Mouse (Mus musculus) layer of hippocampus, postnatal 10 days (tissue): Measurements from ENCODE around the gene Shroom3. TPM values are rescaled to one million over a fixed set of nuclear protein-coding genes. Genes with fewer than 3 reads are reported as not detected.
A peak's percentile ranks its signal among the peaks of the same experiment; 100 is the strongest.
"Not testable (repeated sequence)": the region's sequence is repeated elsewhere in the genome, so short reads cannot be mapped to it uniquely, and the experiment has no call there.

Experiments
- DNase-seq, 2 experiments: peaks; one replicate each; pipeline ENCODE4 v3.0.0; 2021; ENCODE audit warnings: low spot score in 2 of 2
- total RNA-seq, 2 experiments: library from RNA; stranded (reverse); gene quantifications; 2 replicates each; pipeline ENCODE4 v1.2.3; 2021

Shroom3 gene
- total RNA-seq, 2 experiments from 2014 or later: 2.5 to 3.8 TPM

- not testable (repeated sequence) for DNase-seq
Measured at GRCm38 (mm10) chr5:92922981-92923380, 239.7 kb downstream of the Shroom3 start.

- no peak for DNase-seq
Measured at GRCm38 (mm10) chr5:92924851-92925477, 241.7 kb downstream of the Shroom3 start.

GRCm38 (mm10) chr5:92927667-92928066 lies 244.4 kb downstream of the Shroom3 start:
- no peak for DNase-seq

GRCm38 (mm10) chr5:92930557-92930956 lies 247.3 kb downstream of the Shroom3 start:
- DNase-seq: no peak

- no peak for DNase-seq
Measured at GRCm38 (mm10) chr5:92931298-92931697, 248.1 kb downstream of the Shroom3 start.

- no peak for DNase-seq
Measured at GRCm38 (mm10) chr5:92933010-92933409, 249.8 kb downstream of the Shroom3 start.

GRCm38 (mm10) chr5:92933599-92934217 lies 250.5 kb downstream of the Shroom3 start:
- no peak for DNase-seq

- no peak for DNase-seq
Measured at GRCm38 (mm10) chr5:92934269-92934939, 251.2 kb downstream of the Shroom3 start.

GRCm38 (mm10) chr5:92935883-92936282 lies 252.6 kb downstream of the Shroom3 start:
- no peak for DNase-seq

GRCm38 (mm10) chr5:92937701-92938100 lies 254.5 kb downstream of the Shroom3 start:
- DNase-seq: no peak

- no peak for DNase-seq
Measured at GRCm38 (mm10) chr5:92939246-92939995, 256.2 kb downstream of the Shroom3 start.

- no peak for DNase-seq
Measured at GRCm38 (mm10) chr5:92942166-92942565, 258.9 kb downstream of the Shroom3 start.

- DNase-seq: no peak
Measured at GRCm38 (mm10) chr5:92942577-92942976, 259.3 kb downstream of the Shroom3 start.

GRCm38 (mm10) chr5:92944867-92945266 lies 261.6 kb downstream of the Shroom3 start:
- no peak for DNase-seq

- DNase-seq: no peak
Measured at GRCm38 (mm10) chr5:92948972-92949745, 265.9 kb downstream of the Shroom3 start.

- no peak for DNase-seq
Measured at GRCm38 (mm10) chr5:92950583-92950982, 267.3 kb downstream of the Shroom3 start.

- DNase-seq: no peak
Measured at GRCm38 (mm10) chr5:92951079-92951478, 267.8 kb downstream of the Shroom3 start.

- no peak for DNase-seq
Measured at GRCm38 (mm10) chr5:92953865-92954264, 270.6 kb downstream of the Shroom3 start.

- DNase-seq: peak; percentile 83 to 89
Measured at GRCm38 (mm10) chr5:92954323-92954722, 271.1 kb downstream of the Shroom3 start.

- peak in 1 of 2 experiments; percentile 36 for DNase-seq
Measured at GRCm38 (mm10) chr5:92954827-92955475, 271.7 kb downstream of the Shroom3 start.
